Mouse (Mus musculus) kidney, embryonic 14.5 days (tissue): ENCODE measurements at regions not wholly inside any gene's neighbourhood (a gene's known extent, or its start where the extent isn't known, plus 50 kb on each side); places are given as distances from the start of the nearest gene placed in this dataset.

Experiments
- ATAC-seq: fragments of 200-750 bp; cut with Nextera tagmentation; 2 replicates; pipeline ENCODE4 v1.8.0; 2017; ENCODE audit warnings: moderate number of reproducible peaks, mild to moderate bottlenecking, moderate TSS enrichment, moderate library complexity; ENCODE audit not compliant: low FRiP score, low TSS enrichment
- H3K27ac ChIP-seq: fragments of 300-500 bp; sonication (generic); 2 replicates; pipeline ENCODE4 v1.5.1; 2014; ENCODE audit warnings: low read depth, mild to moderate bottlenecking, low read length, moderate library complexity, mixed read lengths
- H3K27me3 ChIP-seq: fragments of 300-500 bp; sonication (generic); 2 replicates; pipeline ENCODE4 v1.6.1; 2014; ENCODE audit warnings: mild to moderate bottlenecking, low read length; ENCODE audit not compliant: control insufficient read depth, insufficient read depth
- H3K36me3 ChIP-seq: fragments of 300-500 bp; sonication (generic); 2 replicates; pipeline ENCODE4 v1.6.1; 2014; ENCODE audit warnings: low read length, mixed read lengths; ENCODE audit not compliant: control insufficient read depth, insufficient read depth
- H3K4me1 ChIP-seq: fragments of 300-500 bp; sonication (generic); 2 replicates; pipeline ENCODE4 v1.6.1; 2014; ENCODE audit warnings: low read length, mixed read lengths; ENCODE audit not compliant: control insufficient read depth, insufficient read depth
- H3K4me2 ChIP-seq: fragments of 300-500 bp; sonication (generic); replicated peaks from 2 replicates; pipeline ENCODE4 v1.6.1; 2014; ENCODE audit warnings: low read depth, mild to moderate bottlenecking, low read length
- H3K4me3 ChIP-seq: fragments of 300-500 bp; sonication (generic); 2 replicates; pipeline ENCODE4 v1.5.1; 2014; ENCODE audit warnings: mild to moderate bottlenecking, low read length
- H3K9ac ChIP-seq: fragments of 300-500 bp; sonication (generic); 2 replicates; pipeline ENCODE4 v1.6.1; 2014; ENCODE audit warnings: low read depth, mild to moderate bottlenecking, low read length, moderate library complexity
- H3K9me3 ChIP-seq: fragments of 300-500 bp; sonication (generic); 2 replicates; pipeline ENCODE4 v1.6.1; 2016; ENCODE audit warnings: low read length; ENCODE audit not compliant: control insufficient read depth
- WGBS: fragments of 180-500 bp; shearing (Covaris S2); extraction: QIAGEN DNeasy Blood & Tissue Kit; methylation state at CpG from one replicate; pipeline ENCODE4 v1.1.7; 2014; 5-methylcytosine and 5-hydroxymethylcytosine counted together

DNA sequence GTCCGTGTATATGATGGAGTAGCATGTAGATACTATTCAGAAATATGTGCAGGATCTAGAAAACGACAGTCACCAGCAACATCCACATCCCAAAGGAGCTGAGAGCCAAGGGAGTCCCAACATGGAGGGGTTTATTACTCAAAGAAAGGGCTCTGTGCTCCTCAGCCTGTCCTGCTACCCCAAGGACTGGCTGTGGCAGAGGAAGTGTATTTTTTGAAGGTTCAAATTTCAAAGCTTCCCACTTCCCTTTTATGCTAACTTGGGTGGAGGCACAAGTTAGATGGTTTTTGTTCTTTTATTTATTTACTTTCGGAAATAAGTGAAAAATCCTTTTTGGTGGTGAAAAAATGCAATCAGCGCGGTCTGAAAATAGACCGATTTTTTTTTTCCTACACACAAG, 602.8 kb downstream of the Adgrl2 start:
- Histone ChIP-seq H3K4me1 (no peaks in the 10 kb centered on the region), H3K4me3 (no peak overlapping the region), H3K36me3 (no peaks in the 10 kb centered on the region), H3K9me3 (no peaks in the 10 kb centered on the region), H3K9ac (no peak overlapping the region), H3K4me2 (no peak overlapping the region), H3K27me3 (no peaks in the 10 kb centered on the region), H3K27ac (no peak overlapping the region)
- WGBS, result 76% methylated on average over 6 of the region's 6 CpGs
- ATAC-seq, result no peak

DNA sequence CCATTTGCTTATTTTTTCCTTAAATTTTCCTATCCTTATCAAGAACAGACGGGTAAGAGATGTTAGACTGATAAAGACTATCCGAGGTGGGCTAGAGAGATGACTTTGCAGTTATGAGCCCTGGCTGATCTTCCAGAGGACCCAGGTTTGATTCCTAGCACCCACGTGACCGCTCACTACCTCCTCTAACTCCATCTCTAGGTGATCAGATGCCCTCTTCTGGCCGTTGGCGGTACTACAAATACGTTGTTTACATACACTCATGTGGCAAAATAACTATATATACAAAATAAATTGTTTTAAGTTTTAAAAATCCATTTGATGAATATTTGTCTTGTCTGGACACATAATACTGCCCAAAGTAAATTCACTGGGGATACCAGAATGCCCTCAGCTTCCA, 604.6 kb downstream of the Adgrl2 start:
- Histone ChIP-seq H3K9me3 (no peaks in the 10 kb centered on the region), H3K27me3 (no peaks in the 10 kb centered on the region), H3K36me3 (no peaks in the 10 kb centered on the region), H3K4me3 (no peak overlapping the region), H3K27ac (no peak overlapping the region), H3K9ac (no peak overlapping the region), H3K4me2 (no peak overlapping the region), H3K4me1 (no peaks in the 10 kb centered on the region)
- ATAC-seq, result no peak
- 94% methylated on average over 7 of the region's 7 CpGs for WGBS

DNA sequence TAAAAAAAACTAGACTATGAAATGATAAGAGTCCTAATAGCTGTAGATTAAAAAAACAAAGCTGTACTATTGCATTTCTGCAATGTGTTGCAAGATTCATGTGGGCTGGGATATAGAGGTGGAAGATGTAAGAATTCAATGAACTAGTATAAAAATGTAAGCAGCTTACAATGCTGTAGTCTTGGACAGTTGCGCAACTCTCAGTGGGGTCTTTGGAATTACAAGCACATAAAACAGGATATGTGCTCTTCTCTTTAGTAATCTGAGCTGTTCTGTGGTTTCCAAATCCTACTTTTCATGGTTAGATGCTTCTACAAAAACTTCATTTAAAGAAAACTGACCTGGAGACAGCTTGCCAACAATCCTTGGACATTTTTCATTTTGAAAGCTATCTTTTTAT, 609.3 kb downstream of the Adgrl2 start:
- Histone ChIP-seq H3K27me3 (no peaks in the 10 kb centered on the region), H3K4me2 (no peak overlapping the region), H3K4me1 (no peaks in the 10 kb centered on the region), H3K36me3 (no peaks in the 10 kb centered on the region), H3K9me3 (no peaks in the 10 kb centered on the region), H3K9ac (no peak overlapping the region), H3K4me3 (no peak overlapping the region), H3K27ac (no peak overlapping the region)
- no peak for ATAC-seq
- WGBS, result 65% methylated on average over 1 of the region's 1 CpGs

DNA sequence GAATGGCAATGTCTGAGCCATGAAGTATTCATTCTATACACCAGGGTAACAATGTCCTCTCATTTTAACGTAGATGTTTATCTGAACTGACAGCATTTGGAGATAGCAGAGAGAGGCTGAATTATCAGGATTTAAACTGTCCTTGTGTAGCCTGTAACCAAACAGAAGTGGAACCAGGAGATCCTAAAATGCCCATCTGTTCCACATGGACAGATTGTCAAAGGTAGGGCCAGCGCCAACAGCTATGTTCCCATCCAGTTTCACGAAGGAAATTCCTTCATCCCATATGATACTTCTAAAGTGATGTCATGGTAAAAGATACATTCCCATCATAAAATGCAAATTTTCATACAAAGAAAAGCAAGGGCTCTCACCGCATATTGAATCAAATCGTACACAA, 627.0 kb downstream of the Adgrl2 start:
- ATAC-seq, result no peak
- no peak overlapping the region for H3K27ac ChIP-seq
- no peaks in the 10 kb centered on the region for H3K36me3 ChIP-seq
- H3K4me1 ChIP-seq, result no peaks in the 10 kb centered on the region
- no peaks in the 10 kb centered on the region for H3K27me3 ChIP-seq
- no peak overlapping the region for H3K4me2 ChIP-seq
- no peak overlapping the region for H3K4me3 ChIP-seq
- no peak overlapping the region for H3K9ac ChIP-seq
- 92% methylated on average over 5 of the region's 5 CpGs for WGBS
- no peaks in the 10 kb centered on the region for H3K9me3 ChIP-seq

DNA sequence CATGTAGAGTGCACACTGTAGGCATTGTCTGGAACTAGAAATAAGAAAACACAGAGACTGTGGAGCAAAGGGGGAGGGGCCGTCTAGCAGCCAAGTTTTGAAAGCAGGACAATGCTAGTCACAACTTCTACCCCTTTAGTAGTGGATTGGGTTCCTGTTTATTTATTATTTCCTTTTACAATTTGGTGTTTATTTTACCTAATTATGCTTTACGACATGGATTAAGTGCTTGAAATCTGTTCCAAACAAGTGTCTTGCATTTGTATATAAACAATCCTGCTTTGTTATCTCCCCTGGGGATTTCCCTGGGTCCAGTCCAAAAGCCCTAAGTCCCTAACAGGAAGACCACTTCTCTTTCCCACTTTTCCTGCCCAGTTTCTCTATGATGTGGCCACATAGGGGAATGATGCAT, 627.9 kb downstream of the Adgrl2 start:
- ATAC-seq, result no peak
- Histone ChIP-seq H3K4me2 (no peak overlapping the region), H3K27ac (no peak overlapping the region), H3K4me1 (no peaks in the 10 kb centered on the region), H3K9me3 (no peaks in the 10 kb centered on the region), H3K27me3 (no peaks in the 10 kb centered on the region), H3K4me3 (no peak overlapping the region), H3K9ac (no peak overlapping the region), H3K36me3 (no peaks in the 10 kb centered on the region)
- WGBS, result 48% methylated on average over 2 of the region's 2 CpGs

DNA sequence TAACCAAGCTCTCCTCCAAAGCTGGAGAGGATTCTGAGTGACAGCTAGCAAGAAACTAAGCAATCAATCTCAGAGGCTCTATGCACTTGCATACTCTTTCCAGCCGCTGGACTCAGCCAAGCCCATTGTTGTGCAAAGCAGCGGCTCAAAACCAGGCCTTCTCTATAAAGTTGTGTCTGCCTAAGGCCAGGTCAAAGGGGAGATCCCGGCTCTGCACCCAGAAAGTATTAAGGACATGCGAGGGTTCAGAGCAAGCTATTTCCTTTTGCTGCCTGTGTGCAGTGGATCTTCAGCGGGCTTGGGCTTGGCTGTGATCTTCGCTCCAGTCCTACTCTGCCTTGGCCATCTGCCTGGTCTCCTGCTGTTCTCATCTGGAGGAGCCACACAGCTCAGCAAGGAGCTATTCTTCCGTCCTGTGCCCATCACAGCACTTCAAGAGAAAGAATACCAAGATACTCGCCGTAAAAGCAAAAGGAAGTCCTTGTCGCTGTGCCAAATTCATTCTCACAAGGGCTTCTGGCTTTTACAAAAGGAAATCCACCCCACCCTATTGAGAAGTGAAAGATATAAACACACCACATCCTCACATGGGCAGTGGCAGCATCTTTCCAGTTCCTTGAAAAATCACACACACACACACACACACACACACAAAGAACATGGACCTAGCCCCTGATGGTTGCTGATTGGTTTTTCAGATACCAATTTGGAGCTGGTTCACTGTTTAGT, 646.6 kb downstream of the Adgrl2 start:
- no peaks in the 10 kb centered on the region for H3K27me3 ChIP-seq
- H3K27ac ChIP-seq, result no peak overlapping the region
- H3K9me3 ChIP-seq, result no peaks in the 10 kb centered on the region
- no peak overlapping the region for H3K9ac ChIP-seq
- H3K4me2 ChIP-seq, result no peak overlapping the region
- H3K4me1 ChIP-seq, result peaks cover 8% of the 10 kb centered on the region; the same call in 1 of the 2 replicates
- H3K36me3 ChIP-seq, result no peaks in the 10 kb centered on the region
- ATAC-seq, result no peak
- H3K4me3 ChIP-seq, result no peak overlapping the region
- WGBS, result 32% methylated on average over 10 of the region's 10 CpGs

DNA sequence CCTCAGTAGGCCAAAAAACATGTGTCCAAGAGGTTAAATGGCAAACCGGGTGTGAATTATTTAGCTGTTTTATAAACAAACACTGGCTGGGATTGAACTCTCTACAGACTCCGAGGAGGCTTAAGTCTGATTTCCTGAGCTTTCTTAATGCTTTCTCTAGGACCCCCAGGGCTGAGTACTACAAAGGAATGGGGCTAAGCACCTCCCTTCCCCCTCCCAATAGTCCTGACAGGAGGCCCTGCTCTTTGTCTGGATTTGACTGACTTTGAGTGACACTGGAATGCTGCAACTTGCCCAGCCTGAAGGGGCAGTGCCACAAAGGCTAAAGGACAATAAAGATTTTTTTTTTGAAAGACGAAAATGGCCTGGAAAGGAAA, 647.1 kb downstream of the Adgrl2 start:
- no peaks in the 10 kb centered on the region for H3K27me3 ChIP-seq
- H3K9me3 ChIP-seq, result no peaks in the 10 kb centered on the region
- no peak overlapping the region for H3K27ac ChIP-seq
- H3K9ac ChIP-seq, result no peak overlapping the region
- H3K4me3 ChIP-seq, result no peak overlapping the region
- no peak overlapping the region for H3K4me2 ChIP-seq
- H3K4me1 ChIP-seq, result peaks cover 8% of the 10 kb centered on the region; the same call in 1 of the 2 replicates
- no peaks in the 10 kb centered on the region for H3K36me3 ChIP-seq
- peak; percentile 69 for ATAC-seq
- 7% methylated on average over 3 of the region's 3 CpGs for WGBS

DNA sequence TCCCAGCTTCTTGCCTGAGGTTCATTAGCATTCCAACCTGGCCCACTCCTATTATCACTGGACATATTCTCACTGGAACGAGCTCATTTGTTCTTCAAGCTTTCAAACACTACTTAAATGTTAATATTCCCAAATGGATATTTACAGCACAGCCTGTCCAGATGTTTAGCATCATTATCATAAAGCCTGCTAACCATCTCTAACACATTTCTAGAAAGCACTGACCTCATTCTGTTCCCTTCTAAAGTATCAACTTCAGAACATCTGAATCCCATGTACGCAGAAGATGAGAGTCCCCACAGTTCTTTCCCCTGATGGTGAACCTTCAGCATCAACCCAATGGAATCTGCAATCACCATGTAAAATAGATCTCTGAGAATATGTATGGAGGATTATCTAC, 651.1 kb downstream of the Adgrl2 start:
- H3K9me3 ChIP-seq, result no peaks in the 10 kb centered on the region
- 84% methylated on average over 2 of the region's 2 CpGs for WGBS
- no peak overlapping the region for H3K4me2 ChIP-seq
- H3K4me3 ChIP-seq, result no peak overlapping the region
- no peak overlapping the region for H3K9ac ChIP-seq
- H3K27me3 ChIP-seq, result no peaks in the 10 kb centered on the region
- ATAC-seq, result no peak
- peaks cover 8% of the 10 kb centered on the region; the same call in 1 of the 2 replicates for H3K4me1 ChIP-seq
- H3K27ac ChIP-seq, result no peak overlapping the region
- H3K36me3 ChIP-seq, result no peaks in the 10 kb centered on the region

DNA sequence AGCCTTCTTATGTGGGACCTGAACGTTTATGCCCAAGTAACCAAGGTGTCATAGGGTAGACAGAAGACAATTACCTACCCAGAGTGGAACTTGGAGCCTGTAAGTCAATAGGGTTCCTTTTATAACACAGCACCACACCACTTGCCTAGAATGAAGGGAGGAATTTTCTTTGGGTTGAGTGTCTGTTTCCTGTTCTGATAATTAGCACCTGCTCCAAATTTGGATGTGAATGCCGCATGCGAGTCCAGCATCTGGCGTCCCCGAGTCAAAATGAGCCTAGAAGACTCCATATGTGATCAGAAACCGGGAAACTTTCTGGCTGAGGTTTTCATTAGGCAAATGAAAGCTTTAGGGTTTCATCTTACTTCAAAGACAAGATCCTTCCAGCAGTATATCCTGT, 653.7 kb downstream of the Adgrl2 start:
- 29% methylated on average over 6 of the region's 6 CpGs for WGBS

More for the DNA sequence above, 653.7 kb downstream of the Adgrl2 start:
- Histone ChIP-seq H3K4me3 (no peak overlapping the region), H3K27ac (no peak overlapping the region), H3K9me3 (no peaks in the 10 kb centered on the region), H3K4me2 (no peak overlapping the region; the same call in 1 of the 2 replicates), H3K9ac (no peak overlapping the region), H3K4me1 (no peaks in the 10 kb centered on the region), H3K36me3 (no peaks in the 10 kb centered on the region), H3K27me3 (no peaks in the 10 kb centered on the region)
- ATAC-seq, result peak; percentile 62
